Mouse (Mus musculus): ENCODE results near the gene Tec. TPM values are rescaled to one million over a fixed set of nuclear protein-coding genes. Genes with fewer than 3 reads are reported as not detected.

Gene Tec
- polyA plus RNA-seq, 1 experiment from 2014 or later, result 3.3 TPM

- no peak for ATAC-seq (ENCODE audit: low FRiP score)
- WGBS, result 85% methylated on average over 3 of the region's 3 CpGs
- H3K4me2 ChIP-seq, result no peak overlapping the region
Measured at GRCm38 (mm10) chr5:72835656-72836055, 32.6 kb downstream of the Tec start.

GRCm38 (mm10) chr5:72832904-72833765, 35.1 kb downstream of the Tec start:
- Histone ChIP-seq H3K9me3 (ENCODE audit: control insufficient read depth, low read length) (no peaks in the 10 kb centered on the region), H3K27ac (ENCODE audit: low read depth, low read length) (no peak overlapping the region), H3K4me1 (ENCODE audit: control insufficient read depth, insufficient read depth, low read length) (no peaks in the 10 kb centered on the region), H3K4me3 (ENCODE audit: low read depth, low read length) (no peak overlapping the region), H3K9ac (ENCODE audit: low read length) (no peak overlapping the region), H3K4me2 (no peak overlapping the region), H3K27me3 (ENCODE audit: control insufficient read depth, insufficient read depth, low read length) (no peaks in the 10 kb centered on the region), H3K36me3 (ENCODE audit: control insufficient read depth, insufficient read depth, low read length) (no peaks in the 10 kb centered on the region)
- WGBS, result 84% methylated on average over 15 of the region's 15 CpGs
- ATAC-seq (ENCODE audit: low FRiP score) (no peak), DNase-seq (ENCODE audit: low spot score, missing footprints) (peak; percentile 62)

More at GRCm38 (mm10) chr5:72835656-72836055, 32.6 kb downstream of the Tec start:
- peak; percentile 53 for DNase-seq (ENCODE audit: low spot score, missing footprints)
- H3K4me3 ChIP-seq (ENCODE audit: low read depth, low read length), result no peak overlapping the region
- no peaks in the 10 kb centered on the region for H3K4me1 ChIP-seq (ENCODE audit: control insufficient read depth, insufficient read depth, low read length)
- no peak overlapping the region for H3K9ac ChIP-seq (ENCODE audit: low read length)
- no peaks in the 10 kb centered on the region for H3K27me3 ChIP-seq (ENCODE audit: control insufficient read depth, insufficient read depth, low read length)
- no peaks in the 10 kb centered on the region for H3K9me3 ChIP-seq (ENCODE audit: control insufficient read depth, low read length)
- H3K36me3 ChIP-seq (ENCODE audit: control insufficient read depth, insufficient read depth, low read length), result no peaks in the 10 kb centered on the region
- H3K27ac ChIP-seq (ENCODE audit: low read depth, low read length), result no peak overlapping the region

- no peaks in the 10 kb centered on the region for H3K4me1 ChIP-seq (ENCODE audit: control insufficient read depth, insufficient read depth, low read length)
- no peak for ATAC-seq (ENCODE audit: low FRiP score)
Measured at GRCm38 (mm10) chr5:72832191-72832590, 36.1 kb downstream of the Tec start.

GRCm38 (mm10) chr5:72830988-72831610, 37.2 kb downstream of the Tec start:
- Histone ChIP-seq H3K4me3 (ENCODE audit: low read depth, low read length) (no peak overlapping the region), H3K9me3 (ENCODE audit: control insufficient read depth, low read length) (no peaks in the 10 kb centered on the region), H3K4me2 (no peak overlapping the region), H3K27ac (ENCODE audit: low read depth, low read length) (no peak overlapping the region), H3K4me1 (ENCODE audit: control insufficient read depth, insufficient read depth, low read length) (no peaks in the 10 kb centered on the region), H3K27me3 (ENCODE audit: control insufficient read depth, insufficient read depth, low read length) (no peaks in the 10 kb centered on the region), H3K36me3 (ENCODE audit: control insufficient read depth, insufficient read depth, low read length) (no peaks in the 10 kb centered on the region), H3K9ac (ENCODE audit: low read length) (no peak overlapping the region)
- WGBS, result 90% methylated on average over 5 of the region's 5 CpGs
- ATAC-seq (ENCODE audit: low FRiP score), result no peak
- peak; percentile 77 for DNase-seq (ENCODE audit: low spot score, missing footprints)

More at GRCm38 (mm10) chr5:72832191-72832590, 36.1 kb downstream of the Tec start:
- 95% methylated on average over 7 of the region's 7 CpGs for WGBS
- DNase-seq (ENCODE audit: low spot score, missing footprints), result peak; percentile 21
- H3K4me2 ChIP-seq, result no peak overlapping the region
- H3K9ac ChIP-seq (ENCODE audit: low read length), result no peak overlapping the region
- no peak overlapping the region for H3K4me3 ChIP-seq (ENCODE audit: low read depth, low read length)
- H3K36me3 ChIP-seq (ENCODE audit: control insufficient read depth, insufficient read depth, low read length), result no peaks in the 10 kb centered on the region
- H3K27me3 ChIP-seq (ENCODE audit: control insufficient read depth, insufficient read depth, low read length), result no peaks in the 10 kb centered on the region
- no peaks in the 10 kb centered on the region for H3K9me3 ChIP-seq (ENCODE audit: control insufficient read depth, low read length)
- H3K27ac ChIP-seq (ENCODE audit: low read depth, low read length), result no peak overlapping the region

GRCm38 (mm10) chr5:72829506-72830067, 38.7 kb downstream of the Tec start:
- DNase-seq (ENCODE audit: low spot score, missing footprints), result peak; percentile 31
- Histone ChIP-seq H3K27ac (ENCODE audit: low read depth, low read length) (no peak overlapping the region), H3K9ac (ENCODE audit: low read length) (no peak overlapping the region), H3K4me3 (ENCODE audit: low read depth, low read length) (no peak overlapping the region), H3K4me1 (ENCODE audit: control insufficient read depth, insufficient read depth, low read length) (no peaks in the 10 kb centered on the region), H3K36me3 (ENCODE audit: control insufficient read depth, insufficient read depth, low read length) (no peaks in the 10 kb centered on the region), H3K27me3 (ENCODE audit: control insufficient read depth, insufficient read depth, low read length) (no peaks in the 10 kb centered on the region), H3K9me3 (ENCODE audit: control insufficient read depth, low read length) (no peaks in the 10 kb centered on the region), H3K4me2 (no peak overlapping the region)
- 86% methylated on average over 7 of the region's 7 CpGs for WGBS
- no peak for ATAC-seq (ENCODE audit: low FRiP score)

- Histone ChIP-seq H3K36me3 (ENCODE audit: control insufficient read depth, insufficient read depth, low read length) (no peaks in the 10 kb centered on the region), H3K4me3 (ENCODE audit: low read depth, low read length) (no peak overlapping the region), H3K4me1 (ENCODE audit: control insufficient read depth, insufficient read depth, low read length) (no peaks in the 10 kb centered on the region), H3K9ac (ENCODE audit: low read length) (no peak overlapping the region), H3K27ac (ENCODE audit: low read depth, low read length) (no peak overlapping the region), H3K27me3 (ENCODE audit: control insufficient read depth, insufficient read depth, low read length) (no peaks in the 10 kb centered on the region), H3K4me2 (no peak overlapping the region), H3K9me3 (ENCODE audit: control insufficient read depth, low read length) (no peaks in the 10 kb centered on the region)
- DNase-seq (ENCODE audit: low spot score, missing footprints) (peak; percentile 77), ATAC-seq (ENCODE audit: low FRiP score) (no peak)
- 21% methylated on average over 1 of the region's 1 CpGs for WGBS
Measured at GRCm38 (mm10) chr5:72828401-72828800, 39.9 kb downstream of the Tec start.

- Histone ChIP-seq H3K9me3 (ENCODE audit: control insufficient read depth, low read length) (no peaks in the 10 kb centered on the region), H3K4me3 (ENCODE audit: low read depth, low read length) (no peak overlapping the region), H3K36me3 (ENCODE audit: control insufficient read depth, insufficient read depth, low read length) (no peaks in the 10 kb centered on the region), H3K27ac (ENCODE audit: low read depth, low read length) (no peak overlapping the region), H3K4me2 (no peak overlapping the region), H3K9ac (ENCODE audit: low read length) (no peak overlapping the region), H3K4me1 (ENCODE audit: control insufficient read depth, insufficient read depth, low read length) (no peaks in the 10 kb centered on the region), H3K27me3 (ENCODE audit: control insufficient read depth, insufficient read depth, low read length) (no peaks in the 10 kb centered on the region)
- WGBS, result 53% methylated on average over 5 of the region's 5 CpGs
- no peak for ATAC-seq (ENCODE audit: low FRiP score)
- peak; percentile 21 for DNase-seq (ENCODE audit: low spot score, missing footprints)
Measured at GRCm38 (mm10) chr5:72827435-72827834, 40.8 kb downstream of the Tec start.

- Histone ChIP-seq H3K27ac (ENCODE audit: low read depth, low read length) (no peak overlapping the region), H3K4me2 (no peak overlapping the region), H3K36me3 (ENCODE audit: control insufficient read depth, insufficient read depth, low read length) (no peaks in the 10 kb centered on the region), H3K27me3 (ENCODE audit: control insufficient read depth, insufficient read depth, low read length) (no peaks in the 10 kb centered on the region), H3K9ac (ENCODE audit: low read length) (no peak overlapping the region), H3K4me1 (ENCODE audit: control insufficient read depth, insufficient read depth, low read length) (no peaks in the 10 kb centered on the region), H3K4me3 (ENCODE audit: low read depth, low read length) (no peak overlapping the region), H3K9me3 (ENCODE audit: control insufficient read depth, low read length) (no peaks in the 10 kb centered on the region)
- WGBS, result 91% methylated on average over 3 of the region's 3 CpGs
- DNase-seq (ENCODE audit: low spot score, missing footprints) (peak; percentile 28), ATAC-seq (ENCODE audit: low FRiP score) (no peak)
Measured at GRCm38 (mm10) chr5:72826445-72826844, 41.8 kb downstream of the Tec start.

GRCm38 (mm10) chr5:72820651-72821050, 47.6 kb downstream of the Tec start:
- Histone ChIP-seq H3K27ac (ENCODE audit: low read depth, low read length) (no peak overlapping the region), H3K4me3 (ENCODE audit: low read depth, low read length) (no peak overlapping the region), H3K27me3 (ENCODE audit: control insufficient read depth, insufficient read depth, low read length) (no peaks in the 10 kb centered on the region), H3K36me3 (ENCODE audit: control insufficient read depth, insufficient read depth, low read length) (no peaks in the 10 kb centered on the region), H3K4me2 (no peak overlapping the region), H3K9me3 (ENCODE audit: control insufficient read depth, low read length) (no peaks in the 10 kb centered on the region), H3K9ac (ENCODE audit: low read length) (no peak overlapping the region), H3K4me1 (ENCODE audit: control insufficient read depth, insufficient read depth, low read length) (no peaks in the 10 kb centered on the region)
- WGBS, result 71% methylated on average over 3 of the region's 3 CpGs
- ATAC-seq (ENCODE audit: low FRiP score) (no peak), DNase-seq (ENCODE audit: low spot score, missing footprints) (no peak)
